Mouse (Mus musculus): Measurements from ENCODE around the gene Mettl8.

The Mettl8 gene

GRCm38 (mm10) chr2:70938844-70939494, 116.4 kb downstream of the Mettl8 start:
- ATAC-seq (ENCODE audit: insufficient number of reproducible peaks, low FRiP score, low TSS enrichment): no peak

- ATAC-seq (ENCODE audit: insufficient number of reproducible peaks, low FRiP score, low TSS enrichment): no peak
Measured at GRCm38 (mm10) chr2:70934772-70935171, 120.6 kb downstream of the Mettl8 start.

- ATAC-seq (ENCODE audit: insufficient number of reproducible peaks, low FRiP score, low TSS enrichment): no peak
Measured at GRCm38 (mm10) chr2:70933516-70933915, 121.9 kb downstream of the Mettl8 start.

- ATAC-seq (ENCODE audit: insufficient number of reproducible peaks, low FRiP score, low TSS enrichment): no peak
Measured at GRCm38 (mm10) chr2:70932965-70933364, 122.4 kb downstream of the Mettl8 start.

GRCm38 (mm10) chr2:70930631-70931288, 124.6 kb downstream of the Mettl8 start:
- no peak for ATAC-seq (ENCODE audit: insufficient number of reproducible peaks, low FRiP score, low TSS enrichment)

- no peak for ATAC-seq (ENCODE audit: insufficient number of reproducible peaks, low FRiP score, low TSS enrichment)
Measured at GRCm38 (mm10) chr2:70929714-70930113, 125.7 kb downstream of the Mettl8 start.

GRCm38 (mm10) chr2:70924049-70924448, 131.3 kb downstream of the Mettl8 start:
- no peak for ATAC-seq (ENCODE audit: insufficient number of reproducible peaks, low FRiP score, low TSS enrichment)

GRCm38 (mm10) chr2:70922814-70923213, 132.6 kb downstream of the Mettl8 start:
- no peak for ATAC-seq (ENCODE audit: insufficient number of reproducible peaks, low FRiP score, low TSS enrichment)

- ATAC-seq (ENCODE audit: insufficient number of reproducible peaks, low FRiP score, low TSS enrichment): no peak
Measured at GRCm38 (mm10) chr2:70920937-70921596, 134.3 kb downstream of the Mettl8 start.

- no peak for ATAC-seq (ENCODE audit: insufficient number of reproducible peaks, low FRiP score, low TSS enrichment)
Measured at GRCm38 (mm10) chr2:70919913-70920522, 135.4 kb downstream of the Mettl8 start.

GRCm38 (mm10) chr2:70918516-70918915, 136.9 kb downstream of the Mettl8 start:
- no peak for ATAC-seq (ENCODE audit: insufficient number of reproducible peaks, low FRiP score, low TSS enrichment)

Data from cerebellum, adult (tissue).